In the genomic region with DNA sequence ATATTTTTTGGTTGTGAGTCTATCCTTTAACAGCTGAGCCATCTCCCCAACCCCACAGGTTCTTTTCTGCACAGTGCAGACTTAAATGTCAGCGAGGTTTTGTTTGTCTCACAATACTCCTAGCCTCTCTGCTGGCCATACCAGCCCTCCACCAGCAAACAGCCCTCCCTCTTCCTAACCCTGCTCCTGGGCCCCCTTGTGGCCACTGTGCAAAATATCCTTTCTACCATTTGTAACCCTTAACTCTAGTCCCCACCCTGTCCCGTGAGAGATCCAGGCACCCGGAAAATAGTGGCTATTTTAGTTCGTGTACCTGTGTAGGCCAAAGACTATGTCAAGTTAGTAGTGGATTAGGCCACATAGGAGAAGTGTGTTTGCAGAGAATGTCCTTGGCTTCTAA, we compare ENCODE assay signal across 8 mouse cellular contexts. TPM values are rescaled to one million over a fixed set of nuclear protein-coding genes. Genes with fewer than 3 reads are reported as not detected.
A peak's percentile ranks its signal among the peaks of the same experiment; 100 is the strongest.
DNase-seq lines count a peak whose midpoint lies in the region; TF ChIP-seq lines count a peak whose summit lies in the region.

No protein-coding gene starts in this region.

- H3K36me3 ChIP-seq in heart, embryonic 10.5 days, result peaks cover under 1% of the 10 kb centered on the region; the same call in 1 of the 2 replicates
- H3K36me3 ChIP-seq in liver, adult 2 months (ENCODE audit: control insufficient read depth, insufficient read depth, low read length), result no peaks in the 10 kb centered on the region

- WGBS in heart, embryonic 10.5 days, result 19% methylated on average over 4 of the region's 4 CpGs
- WGBS in liver, adult 2 months, result 5% methylated on average over 4 of the region's 4 CpGs

- no peaks in the 10 kb centered on the region for H3K9me3 ChIP-seq in heart, embryonic 10.5 days

- no peaks in the 10 kb centered on the region for H3K4me1 ChIP-seq in heart, embryonic 10.5 days
- no peaks in the 10 kb centered on the region for H3K4me1 ChIP-seq in liver, adult 2 months (ENCODE audit: control insufficient read depth, insufficient read depth, low read length)

- H3K79me2 ChIP-seq in liver, adult 2 months (ENCODE audit: control insufficient read depth, insufficient read depth, low read length), result no peaks in the 10 kb centered on the region

- intact Hi-C loops in gastrocnemius, postnatal 14 days (cut with DNase I; ENCODE audit: low total_unique reads), result no loop called here

- TF ChIP-seq POLR2A in liver, adult 2 months (IDR thresholded peaks at IDR 0.05; ENCODE audit: extremely low read depth, insufficient read depth, low read length), result no peak

- no peak overlapping the region for H3K27ac ChIP-seq in heart, embryonic 10.5 days
- no peak overlapping the region for H3K27ac ChIP-seq in liver, adult 2 months (replicated peaks; ENCODE audit: insufficient read depth, low read depth, low read length)

- no peak overlapping the region for H3K9ac ChIP-seq in liver, adult 2 months (ENCODE audit: low read depth, low read length)

- H3K27me3 ChIP-seq in heart, embryonic 10.5 days (ENCODE audit: insufficient read depth, poor library complexity, severe bottlenecking), result peaks cover 10% of the 10 kb centered on the region
- H3K27me3 ChIP-seq in liver, adult 2 months (ENCODE audit: control insufficient read depth, insufficient read depth, low read length), result no peaks in the 10 kb centered on the region

- peak; percentile 79 for TF ChIP-seq CTCF in liver, adult 2 months (IDR thresholded peaks at IDR 0.05; ENCODE audit: low read depth, low read length)

- peak; percentile 55 to 74 for DNase-seq in heart, adult 18-20 months
- no peak for DNase-seq in heart, embryonic 10.5 days (ENCODE audit: low spot score)
- DNase-seq in CD4-positive, CD25-positive, alpha-beta regulatory T cell, adult 2 months (ENCODE audit: low read depth, low spot score), result peak; percentile 83
- DNase-seq in adrenal gland, postnatal 25 days, result peak; percentile 58
- peak; percentile 60 for DNase-seq in gastrocnemius, postnatal 14 days
- peak; percentile 32 for DNase-seq in liver, adult 2 months (ENCODE audit: extremely low read depth, low read depth, low spot score)
- peak; percentile 56 to 61 for DNase-seq in natural killer cell, adult 2 months (ENCODE audit: low spot score in 2 of 2)
- no peak for DNase-seq in layer of hippocampus, adult 11-12 months (ENCODE audit: low spot score)

- H3K4me3 ChIP-seq in heart, embryonic 10.5 days, result no peak overlapping the region
- no peak overlapping the region for H3K4me3 ChIP-seq in liver, adult 2 months (ENCODE audit: insufficient read depth, low read depth, low read length)

RNA-seq across cellular contexts. Expression of a gene that starts 6.5 kb away (rescaled TPM):
- total RNA-seq in heart, adult 18-20 months (2021), result 1 to 10 TPM in 1 of 2 experiments, under 1 TPM in 1; 0.62 to 1.1 TPM
- 0.76 and 1.5 TPM in 2 replicates for polyA plus RNA-seq in heart, embryonic 10.5 days (2016; fragmentation: Nextera tagmentation; extraction: Ambion mirVana)
- 4.6 and 6.4 TPM in 2 replicates for total RNA-seq in adrenal gland, postnatal 25 days (2021)
- under 1 TPM; 0.31 to 0.73 TPM for total RNA-seq in gastrocnemius, postnatal 14 days (2021)
- total RNA-seq in liver, adult 2 months (2014; rRNA removed), result 0.07 and 0.09 TPM in 2 replicates
- polyA plus RNA-seq in liver, adult 2 months (2012; rRNA removed), result 0.09 and 0.28 TPM in 2 replicates

RNA-seq across cellular contexts. Expression of a gene that starts 8.5 kb away (rescaled TPM):
- 100 to 1,000 TPM; 462 to 489 TPM for total RNA-seq in heart, adult 18-20 months (2021)
- polyA plus RNA-seq in heart, embryonic 10.5 days (2016; fragmentation: Nextera tagmentation; extraction: Ambion mirVana), result 1,165 and 1,266 TPM in 2 replicates
- 560 and 633 TPM in 2 replicates for total RNA-seq in adrenal gland, postnatal 25 days (2021)
- 100 to 1,000 TPM; 517 to 627 TPM for total RNA-seq in gastrocnemius, postnatal 14 days (2021)
- total RNA-seq in liver, adult 2 months (2014; rRNA removed), result 764 and 919 TPM in 2 replicates
- polyA plus RNA-seq in liver, adult 2 months (2012; rRNA removed), result 634 and 769 TPM in 2 replicates

RNA-seq across cellular contexts. Expression of a gene that starts 47.5 kb away (rescaled TPM):
- total RNA-seq in heart, adult 18-20 months (2021), result 1 to 10 TPM in 1 of 2 experiments, under 1 TPM in 1; 0.82 to 1.3 TPM
- polyA plus RNA-seq in heart, embryonic 10.5 days (2016; fragmentation: Nextera tagmentation; extraction: Ambion mirVana), result 9.3 and 12.3 TPM in 2 replicates
- total RNA-seq in adrenal gland, postnatal 25 days (2021), result 5.3 and 5.5 TPM in 2 replicates
- total RNA-seq in gastrocnemius, postnatal 14 days (2021), result 1 to 10 TPM; 5.7 to 6.9 TPM
- total RNA-seq in liver, adult 2 months (2014; rRNA removed), result 15.5 and 29.8 TPM in 2 replicates
- polyA plus RNA-seq in liver, adult 2 months (2012; rRNA removed), result 62.7 and 154 TPM in 2 replicates

RNA-seq across cellular contexts. Expression of a gene that starts 47.9 kb away (rescaled TPM):
- total RNA-seq in heart, adult 18-20 months (2021), result 10 to 100 TPM; 94.2 to 100.0 TPM
- 57.4 and 63.0 TPM in 2 replicates for polyA plus RNA-seq in heart, embryonic 10.5 days (2016; fragmentation: Nextera tagmentation; extraction: Ambion mirVana)
- 91.5 and 97.5 TPM in 2 replicates for total RNA-seq in adrenal gland, postnatal 25 days (2021)
- total RNA-seq in gastrocnemius, postnatal 14 days (2021), result 10 to 100 TPM; 49.0 to 59.2 TPM
- 27.4 and 29.5 TPM in 2 replicates for total RNA-seq in liver, adult 2 months (2014; rRNA removed)
- polyA plus RNA-seq in liver, adult 2 months (2012; rRNA removed), result 62.4 and 81.4 TPM in 2 replicates

Comparison
In these comparisons a context has a peak if more than half of its experiments do, and no peak if none do; other contexts are left out.
1. DNase-seq: peak in heart, adult 18-20 months (2 of 2), CD4-positive, CD25-positive, alpha-beta regulatory T cell, adult 2 months (single experiment), adrenal gland, postnatal 25 days (single experiment), gastrocnemius, postnatal 14 days (single experiment), liver, adult 2 months (single experiment) and natural killer cell, adult 2 months (2 of 2); none in heart, embryonic 10.5 days (single experiment) and layer of hippocampus, adult 11-12 months (single experiment).